Comparison of ENCODE assay signal across 8 mouse cellular contexts in the genomic region with DNA sequence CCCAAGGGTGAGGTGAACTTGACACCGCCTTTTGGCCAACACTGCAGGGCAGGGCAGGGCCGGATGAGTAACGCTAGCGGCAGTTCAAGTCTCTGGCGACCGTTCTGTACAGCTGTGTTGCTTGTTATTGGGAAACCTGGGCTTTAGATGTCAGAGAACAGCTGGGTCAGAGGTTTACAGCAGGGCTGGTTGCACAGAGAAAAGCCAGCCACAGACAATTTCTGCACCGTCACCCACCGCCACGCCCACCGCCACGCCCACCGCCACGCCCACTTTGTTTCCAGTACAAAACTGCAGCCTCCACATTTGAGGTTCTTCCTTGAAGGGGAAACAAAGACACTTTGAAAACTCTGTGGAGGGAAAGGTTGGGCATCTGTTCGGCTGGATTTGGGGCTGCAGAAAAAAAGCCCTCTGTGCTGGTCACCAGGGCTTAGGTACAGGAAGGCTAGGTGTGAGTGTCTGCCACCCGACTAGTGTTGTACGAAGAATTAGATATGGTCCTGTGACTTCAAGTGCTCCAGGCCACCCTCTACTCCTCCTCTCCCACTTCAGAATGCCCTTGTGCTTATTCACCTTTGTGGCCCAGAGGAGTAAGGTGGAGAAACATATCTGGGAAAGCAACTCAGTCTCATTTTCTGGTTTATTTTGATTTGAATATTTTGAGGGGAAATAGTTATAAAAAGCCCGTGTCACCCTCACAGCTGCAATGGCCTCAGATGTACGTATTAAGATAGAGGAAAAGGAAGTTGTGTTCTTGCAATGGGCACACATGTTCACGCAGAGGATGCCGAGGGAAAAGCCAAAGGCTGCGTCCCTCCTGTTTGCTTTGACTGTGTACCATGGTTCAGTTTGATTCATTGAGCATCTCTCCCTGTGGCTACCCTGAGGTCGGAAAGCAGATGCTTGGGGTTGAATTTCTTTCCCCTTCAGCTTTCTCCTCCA.
DNase-seq lines count a peak whose midpoint lies in the region; ATAC-seq lines count a peak whose summit lies in the region.

No protein-coding gene starts in this region.

- no peaks in the 10 kb centered on the region for H3K9me3 ChIP-seq in forebrain, embryonic 12.5 days
- H3K9me3 ChIP-seq in limb, embryonic 12.5 days = no peaks in the 10 kb centered on the region
- H3K9me3 ChIP-seq in midbrain, embryonic 13.5 days = no peaks in the 10 kb centered on the region
- H3K9me3 ChIP-seq in stomach, embryonic 16.5 days (replicated peaks; ENCODE audit: control insufficient read depth, low read length) = no peaks in the 10 kb centered on the region

- H3K4me2 ChIP-seq in forebrain, embryonic 12.5 days = peak overlapping the region; percentile 41
- H3K4me2 ChIP-seq in limb, embryonic 12.5 days = peak overlapping the region; percentile 48
- H3K4me2 ChIP-seq in midbrain, embryonic 13.5 days (replicated peaks) = peak overlapping the region; percentile 42
- H3K4me2 ChIP-seq in stomach, embryonic 16.5 days (ENCODE audit: low read depth, low read length) = peak overlapping the region; percentile 43

- no peaks in the 10 kb centered on the region for H3K36me3 ChIP-seq in forebrain, embryonic 12.5 days (replicated peaks)
- no peaks in the 10 kb centered on the region for H3K36me3 ChIP-seq in limb, embryonic 12.5 days
- no peaks in the 10 kb centered on the region for H3K36me3 ChIP-seq in midbrain, embryonic 13.5 days
- H3K36me3 ChIP-seq in stomach, embryonic 16.5 days (ENCODE audit: control insufficient read depth, insufficient read depth, low read length) = no peaks in the 10 kb centered on the region

- no peaks in the 10 kb centered on the region for H3K27me3 ChIP-seq in forebrain, embryonic 12.5 days
- peaks cover 12% of the 10 kb centered on the region for H3K27me3 ChIP-seq in limb, embryonic 12.5 days
- H3K27me3 ChIP-seq in midbrain, embryonic 13.5 days = no peaks in the 10 kb centered on the region
- H3K27me3 ChIP-seq in stomach, embryonic 16.5 days (ENCODE audit: control insufficient read depth, insufficient read depth, low read length) = no peaks in the 10 kb centered on the region

- no peak overlapping the region for H3K9ac ChIP-seq in forebrain, embryonic 12.5 days
- no peak overlapping the region; the same call in 1 of the 2 replicates for H3K9ac ChIP-seq in limb, embryonic 12.5 days (replicated peaks)
- no peak overlapping the region for H3K9ac ChIP-seq in midbrain, embryonic 13.5 days (replicated peaks)
- 0 out of 2 replicates have a peak overlapping the region, but pooled peaks have one; percentile 7 for H3K9ac ChIP-seq in stomach, embryonic 16.5 days (ENCODE audit: low read length)

- H3K4me3 ChIP-seq in forebrain, embryonic 12.5 days (replicated peaks) = peak overlapping the region; percentile 20
- H3K4me3 ChIP-seq in limb, embryonic 12.5 days (replicated peaks) = peak overlapping the region; percentile 21
- H3K4me3 ChIP-seq in midbrain, embryonic 13.5 days (replicated peaks) = 0 out of 2 replicates have a peak overlapping the region, but pooled peaks have one; percentile 12
- H3K4me3 ChIP-seq in stomach, embryonic 16.5 days (replicated peaks; ENCODE audit: low read length) = peak overlapping the region; percentile 24

- H3K4me1 ChIP-seq in forebrain, embryonic 12.5 days = peaks cover 23% of the 10 kb centered on the region
- H3K4me1 ChIP-seq in limb, embryonic 12.5 days (replicated peaks) = peaks cover 29% of the 10 kb centered on the region
- peaks cover 19% of the 10 kb centered on the region for H3K4me1 ChIP-seq in midbrain, embryonic 13.5 days (replicated peaks)
- H3K4me1 ChIP-seq in stomach, embryonic 16.5 days (ENCODE audit: control insufficient read depth, insufficient read depth, low read length) = peaks cover 11% of the 10 kb centered on the region

- WGBS in forebrain, embryonic 12.5 days = 44% methylated on average over 22 of the region's 22 CpGs
- WGBS in limb, embryonic 12.5 days = 34% methylated on average over 22 of the region's 22 CpGs
- WGBS in midbrain, embryonic 13.5 days = 37% methylated on average over 22 of the region's 22 CpGs
- 33% methylated on average over 22 of the region's 22 CpGs for WGBS in stomach, embryonic 16.5 days

- peak; percentile 49 for ATAC-seq in forebrain, embryonic 12.5 days (ENCODE audit: low FRiP score)
- peak; percentile 72; the same call in 1 of the 2 replicates for ATAC-seq in limb, embryonic 12.5 days (ENCODE audit: insufficient number of reproducible peaks, insufficient read depth, low FRiP score, low TSS enrichment, low read depth)
- ATAC-seq in midbrain, embryonic 13.5 days = peak; percentile 56; the same call in 1 of the 2 replicates
- ATAC-seq in stomach, embryonic 16.5 days (ENCODE audit: insufficient read depth, low FRiP score) = peak; percentile 77; the same call in 1 of the 2 replicates

- no peak overlapping the region for H3K27ac ChIP-seq in forebrain, embryonic 12.5 days
- peak overlapping the region; percentile 29; the same call in 1 of the 2 replicates for H3K27ac ChIP-seq in limb, embryonic 12.5 days
- no peak overlapping the region for H3K27ac ChIP-seq in midbrain, embryonic 13.5 days
- H3K27ac ChIP-seq in stomach, embryonic 16.5 days (ENCODE audit: low read length) = no peak overlapping the region; the same call in 1 of the 2 replicates

- intact Hi-C loops in heart, postnatal 36 days (cut with DNase I) = loop anchor here (5.0 kb wide), 1 partner anchor 44 kb away; no protein-coding TSS in a partner anchor

- DNase-seq in urinary bladder, adult 18-20 months (ENCODE audit: low spot score in 2 of 2) = peak; percentile 45 to 75
- no peak for DNase-seq in urinary bladder, adult 2 months (ENCODE audit: low spot score)
- DNase-seq in heart, postnatal 36 days = peak; percentile 76 to 81
- no peak for DNase-seq in cerebellum, adult 9-11 months

Comparison
In these comparisons a context has a peak if more than half of its experiments do, and no peak if none do; other contexts are left out.
1. DNase-seq: peak in urinary bladder, adult 18-20 months (2 of 2) and heart, postnatal 36 days (2 of 2); none in urinary bladder, adult 2 months (single experiment) and cerebellum, adult 9-11 months (single experiment).
2. Peak in every context shown above with its lines, with median percentiles within 50 percentile points of each other: ATAC-seq, H3K4me2 ChIP-seq and H3K4me3 ChIP-seq.